In the genomic region with DNA sequence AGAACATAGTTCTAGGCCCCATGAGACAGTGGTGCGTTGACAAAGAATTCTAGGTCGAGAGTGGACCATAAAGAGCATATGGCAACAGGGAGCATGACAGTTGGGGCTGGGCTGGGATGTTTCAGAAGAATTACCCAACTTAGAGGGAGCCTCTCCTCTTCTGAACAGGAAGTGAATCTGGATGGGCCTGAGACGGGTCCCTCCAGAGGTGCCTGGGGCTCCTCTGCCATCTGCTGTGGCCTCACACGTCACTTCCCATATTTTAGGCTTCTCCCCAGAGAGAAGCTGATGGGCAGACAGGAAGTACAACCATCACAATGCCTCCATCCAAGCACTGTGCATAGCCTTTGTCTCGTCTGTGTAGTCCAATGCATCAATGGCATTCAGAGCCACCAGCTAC, we compare ENCODE assay signal across 20 mouse cellular contexts. TPM values are rescaled to one million over a fixed set of nuclear protein-coding genes. Genes with fewer than 3 reads are reported as not detected.
DNase-seq lines count a peak whose midpoint lies in the region; ATAC-seq lines count a peak whose summit lies in the region.
"Had no signal": no experiment of that assay in that cellular context is flagged by ENCODE, and none has a peak within 500 bp of the region (broad histone marks: within the 10 kb centered on the region; RNA-seq: fewer than 3 reads in every experiment).

No protein-coding gene starts in this region.

- no peaks in the 10 kb centered on the region for H3K36me3 ChIP-seq in hindbrain, embryonic 10.5 days
- no peaks in the 10 kb centered on the region for H3K36me3 ChIP-seq in hindbrain, embryonic 16.5 days (ENCODE audit: control insufficient read depth, insufficient read depth, low read length)
- H3K36me3 ChIP-seq in midbrain, embryonic 14.5 days (ENCODE audit: control insufficient read depth, insufficient read depth, low read length) = no peaks in the 10 kb centered on the region
- H3K36me3 ChIP-seq in midbrain, embryonic 16.5 days (ENCODE audit: control insufficient read depth, insufficient read depth, low read length) = no peaks in the 10 kb centered on the region
- H3K36me3 ChIP-seq in hindbrain, embryonic 13.5 days = no peaks in the 10 kb centered on the region

- no peak overlapping the region for H3K4me3 ChIP-seq in hindbrain, embryonic 10.5 days
- H3K4me3 ChIP-seq in hindbrain, embryonic 16.5 days (ENCODE audit: low read length) = no peak overlapping the region
- H3K4me3 ChIP-seq in midbrain, embryonic 14.5 days (replicated peaks; ENCODE audit: low read depth, low read length) = no peak overlapping the region
- H3K4me3 ChIP-seq in midbrain, embryonic 16.5 days (ENCODE audit: low read depth, low read length) = no peak overlapping the region
- no peak overlapping the region for H3K4me3 ChIP-seq in hindbrain, embryonic 13.5 days
- H3K4me3 ChIP-seq: forebrain, embryonic 13.5 days had no signal

- no peak for ATAC-seq in hindbrain, embryonic 16.5 days
- ATAC-seq in midbrain, embryonic 14.5 days (ENCODE audit: low FRiP score, low TSS enrichment) = no peak
- ATAC-seq in midbrain, embryonic 16.5 days = no peak
- ATAC-seq in hindbrain, embryonic 13.5 days (ENCODE audit: low FRiP score) = no peak
- ATAC-seq in neutrophil, adult 5-6 weeks (ENCODE audit: extremely low read depth, insufficient number of reproducible peaks, low FRiP score, poor library complexity, severe bottlenecking) = peak; percentile 47; the same call in 1 of the 2 replicates
- ATAC-seq: forebrain, embryonic 13.5 days had no signal

- H3K4me2 ChIP-seq in hindbrain, embryonic 16.5 days (ENCODE audit: low read length) = no peak overlapping the region
- no peak overlapping the region for H3K4me2 ChIP-seq in midbrain, embryonic 14.5 days (ENCODE audit: low read length)
- H3K4me2 ChIP-seq in midbrain, embryonic 16.5 days (ENCODE audit: low read length) = no peak overlapping the region
- H3K4me2 ChIP-seq in hindbrain, embryonic 13.5 days = no peak overlapping the region
- H3K4me2 ChIP-seq: forebrain, embryonic 13.5 days had no signal

- H3K4me1 ChIP-seq in hindbrain, embryonic 10.5 days (replicated peaks) = peaks cover 60% of the 10 kb centered on the region
- peaks cover 10% of the 10 kb centered on the region for H3K4me1 ChIP-seq in hindbrain, embryonic 16.5 days (ENCODE audit: control insufficient read depth, insufficient read depth, low read depth, low read length)
- peaks cover 24% of the 10 kb centered on the region for H3K4me1 ChIP-seq in midbrain, embryonic 14.5 days (ENCODE audit: control insufficient read depth, insufficient read depth, low read length)
- H3K4me1 ChIP-seq in midbrain, embryonic 16.5 days (ENCODE audit: control insufficient read depth, insufficient read depth, low read length) = peaks cover 21% of the 10 kb centered on the region
- H3K4me1 ChIP-seq in hindbrain, embryonic 13.5 days (replicated peaks) = peaks cover 38% of the 10 kb centered on the region

- H3K9ac ChIP-seq in hindbrain, embryonic 16.5 days (ENCODE audit: low read depth, low read length) = no peak overlapping the region
- no peak overlapping the region for H3K9ac ChIP-seq in midbrain, embryonic 14.5 days (replicated peaks; ENCODE audit: low read length)
- no peak overlapping the region for H3K9ac ChIP-seq in midbrain, embryonic 16.5 days (ENCODE audit: low read depth, low read length)
- 0 out of 2 replicates have a peak overlapping the region, but pooled peaks have one; percentile 10 for H3K9ac ChIP-seq in hindbrain, embryonic 13.5 days
- H3K9ac ChIP-seq: forebrain, embryonic 13.5 days had no signal

- peak overlapping the region; percentile 65 for H3K27ac ChIP-seq in hindbrain, embryonic 10.5 days
- H3K27ac ChIP-seq in hindbrain, embryonic 16.5 days (ENCODE audit: low read depth, low read length) = no peak overlapping the region
- H3K27ac ChIP-seq in midbrain, embryonic 14.5 days (replicated peaks; ENCODE audit: low read depth, low read length) = peak overlapping the region; percentile 63
- no peak overlapping the region for H3K27ac ChIP-seq in midbrain, embryonic 16.5 days (ENCODE audit: low read length)
- peak overlapping the region; percentile 36 for H3K27ac ChIP-seq in hindbrain, embryonic 13.5 days
- H3K27ac ChIP-seq: stomach, postnatal 0 days had no signal

- intact Hi-C loops in left cerebral cortex, postnatal 36 days (cut with DNase I) = no loop called here

- 67% methylated on average over 5 of the region's 5 CpGs for WGBS in hindbrain, embryonic 10.5 days
- WGBS in hindbrain, embryonic 16.5 days = 67% methylated on average over 4 of the region's 5 CpGs
- WGBS in midbrain, embryonic 14.5 days = 50% methylated on average over 5 of the region's 5 CpGs
- WGBS in midbrain, embryonic 16.5 days = 65% methylated on average over 5 of the region's 5 CpGs
- WGBS in hindbrain, embryonic 13.5 days = 43% methylated on average over 5 of the region's 5 CpGs

- no peak for DNase-seq in hindbrain, embryonic 10.5 days (ENCODE audit: low spot score)
- DNase-seq in midbrain, embryonic 14.5 days = no peak
- no peak for DNase-seq in left cerebral cortex, postnatal 36 days (ENCODE audit: low spot score in 2 of 2)
- no peak for DNase-seq in thymus, adult 18-20 months
- DNase-seq: cerebellum, adult 9-10 months; heart, adult 18-20 months; lung, postnatal 4 days; thymus, postnatal 36 days had no signal

- H3K9me3 ChIP-seq in hindbrain, embryonic 10.5 days = no peaks in the 10 kb centered on the region
- no peaks in the 10 kb centered on the region for H3K9me3 ChIP-seq in hindbrain, embryonic 16.5 days (ENCODE audit: control insufficient read depth, low read length)
- no peaks in the 10 kb centered on the region for H3K9me3 ChIP-seq in midbrain, embryonic 14.5 days (ENCODE audit: control insufficient read depth, low read length)
- no peaks in the 10 kb centered on the region for H3K9me3 ChIP-seq in midbrain, embryonic 16.5 days (replicated peaks; ENCODE audit: control insufficient read depth, low read length, poor library complexity, severe bottlenecking)
- H3K9me3 ChIP-seq in hindbrain, embryonic 13.5 days = no peaks in the 10 kb centered on the region
- H3K9me3 ChIP-seq: forebrain, embryonic 13.5 days had no signal

- H3K27me3 ChIP-seq in hindbrain, embryonic 10.5 days (ENCODE audit: insufficient read depth, poor library complexity, severe bottlenecking) = peaks cover 16% of the 10 kb centered on the region
- no peaks in the 10 kb centered on the region for H3K27me3 ChIP-seq in hindbrain, embryonic 16.5 days (replicated peaks; ENCODE audit: control insufficient read depth, insufficient read depth, low read length)
- no peaks in the 10 kb centered on the region for H3K27me3 ChIP-seq in midbrain, embryonic 14.5 days (ENCODE audit: control insufficient read depth, insufficient read depth, low read length)
- no peaks in the 10 kb centered on the region for H3K27me3 ChIP-seq in midbrain, embryonic 16.5 days (ENCODE audit: control insufficient read depth, insufficient read depth, low read depth, low read length)
- peaks cover 3% of the 10 kb centered on the region; the same call in 1 of the 2 replicates for H3K27me3 ChIP-seq in hindbrain, embryonic 13.5 days
- H3K27me3 ChIP-seq: forebrain, embryonic 13.5 days had no signal

RNA-seq across cellular contexts. Expression of a gene that starts 4.7 kb away (rescaled TPM):
- 6.6 and 7.8 TPM in 2 replicates for polyA plus RNA-seq in hindbrain, embryonic 10.5 days (2016; fragmentation: Nextera tagmentation; extraction: Ambion mirVana)
- 11.5 and 13.6 TPM in 2 replicates for polyA plus RNA-seq in hindbrain, embryonic 16.5 days (2015; fragmentation: Nextera tagmentation; extraction: Ambion mirVana)
- 20.9 and 22.8 TPM in 2 replicates for polyA plus RNA-seq in midbrain, embryonic 14.5 days (2014; fragmentation: Nextera tagmentation; extraction: Ambion mirVana)
- polyA plus RNA-seq in midbrain, embryonic 16.5 days (2015; fragmentation: Nextera tagmentation; extraction: Ambion mirVana) = 12.4 and 13.8 TPM in 2 replicates
- polyA plus RNA-seq in hindbrain, embryonic 13.5 days (2015; fragmentation: Nextera tagmentation; extraction: Ambion mirVana) = 15.1 and 15.8 TPM in 2 replicates
- total RNA-seq in neutrophil, adult 5-6 weeks (2017) = 28.3 and 28.4 TPM in 2 replicates
- total RNA-seq in left cerebral cortex, postnatal 36 days (2021) = 100 to 1,000 TPM in 1 of 2 experiments, 10 to 100 TPM in 1; 89.8 to 116 TPM

RNA-seq across cellular contexts. Expression of a gene that starts 18.8 kb away (rescaled TPM):
- 9.8 and 10.6 TPM in 2 replicates for polyA plus RNA-seq in hindbrain, embryonic 10.5 days (2016; fragmentation: Nextera tagmentation; extraction: Ambion mirVana)
- 19.5 and 22.2 TPM in 2 replicates for polyA plus RNA-seq in hindbrain, embryonic 16.5 days (2015; fragmentation: Nextera tagmentation; extraction: Ambion mirVana)
- polyA plus RNA-seq in midbrain, embryonic 14.5 days (2014; fragmentation: Nextera tagmentation; extraction: Ambion mirVana) = 14.3 and 16.1 TPM in 2 replicates
- polyA plus RNA-seq in midbrain, embryonic 16.5 days (2015; fragmentation: Nextera tagmentation; extraction: Ambion mirVana) = 22.7 and 23.9 TPM in 2 replicates
- 14.4 and 15.7 TPM in 2 replicates for polyA plus RNA-seq in hindbrain, embryonic 13.5 days (2015; fragmentation: Nextera tagmentation; extraction: Ambion mirVana)
- 0.47 TPM in 1 of 2 replicates, not detected in the other for total RNA-seq in neutrophil, adult 5-6 weeks (2017)
- total RNA-seq in left cerebral cortex, postnatal 36 days (2021) = 10 to 100 TPM; 29.0 to 38.5 TPM

RNA-seq across cellular contexts. Expression of a gene that starts 23.3 kb away (rescaled TPM):
- 0.20 and 1.0 TPM in 2 replicates for polyA plus RNA-seq in hindbrain, embryonic 10.5 days (2016; fragmentation: Nextera tagmentation; extraction: Ambion mirVana)
- polyA plus RNA-seq in hindbrain, embryonic 16.5 days (2015; fragmentation: Nextera tagmentation; extraction: Ambion mirVana) = 0.49 and 0.81 TPM in 2 replicates
- 0.68 and 1.2 TPM in 2 replicates for polyA plus RNA-seq in midbrain, embryonic 14.5 days (2014; fragmentation: Nextera tagmentation; extraction: Ambion mirVana)
- 0.55 and 0.62 TPM in 2 replicates for polyA plus RNA-seq in midbrain, embryonic 16.5 days (2015; fragmentation: Nextera tagmentation; extraction: Ambion mirVana)
- 0.91 and 1.0 TPM in 2 replicates for polyA plus RNA-seq in hindbrain, embryonic 13.5 days (2015; fragmentation: Nextera tagmentation; extraction: Ambion mirVana)
- not detected in 2 replicates for total RNA-seq in neutrophil, adult 5-6 weeks (2017)
- under 1 TPM; 0.32 to 0.35 TPM for total RNA-seq in left cerebral cortex, postnatal 36 days (2021)
- total RNA-seq: heart, adult 18-20 months had no signal
- polyA plus RNA-seq: heart, postnatal 0 days; intestine, embryonic 14.5 days; kidney, embryonic 14.5 days; large intestine, adult 2 months; limb, embryonic 11.5 days; liver, embryonic 16.5 days; stomach, postnatal 0 days had no signal

Comparison
In these comparisons a context has a peak if more than half of its experiments do, and no peak if none do; other contexts are left out.
1. H3K27ac ChIP-seq: peak in hindbrain, embryonic 10.5 days (single experiment), midbrain, embryonic 14.5 days (single experiment) and hindbrain, embryonic 13.5 days (single experiment); none in hindbrain, embryonic 16.5 days (single experiment) and midbrain, embryonic 16.5 days (single experiment).